Mouse (Mus musculus) erythroblast, embryonic 14.5 days (primary cell): ENCODE measurements around the gene Cntn1.

Experiments
- GATA1 ChIP-seq: IDR thresholded peaks from 2 replicates; pipeline ENCODE4 v1.6.1; 2012; ENCODE audit warnings: low read length, inconsistent platforms, mixed read lengths
- TAL1 ChIP-seq: IDR thresholded peaks from 3 replicates; pipeline ENCODE4 v1.6.1; 2012; ENCODE audit warnings: low read length, inconsistent platforms, mixed read lengths

DNA sequence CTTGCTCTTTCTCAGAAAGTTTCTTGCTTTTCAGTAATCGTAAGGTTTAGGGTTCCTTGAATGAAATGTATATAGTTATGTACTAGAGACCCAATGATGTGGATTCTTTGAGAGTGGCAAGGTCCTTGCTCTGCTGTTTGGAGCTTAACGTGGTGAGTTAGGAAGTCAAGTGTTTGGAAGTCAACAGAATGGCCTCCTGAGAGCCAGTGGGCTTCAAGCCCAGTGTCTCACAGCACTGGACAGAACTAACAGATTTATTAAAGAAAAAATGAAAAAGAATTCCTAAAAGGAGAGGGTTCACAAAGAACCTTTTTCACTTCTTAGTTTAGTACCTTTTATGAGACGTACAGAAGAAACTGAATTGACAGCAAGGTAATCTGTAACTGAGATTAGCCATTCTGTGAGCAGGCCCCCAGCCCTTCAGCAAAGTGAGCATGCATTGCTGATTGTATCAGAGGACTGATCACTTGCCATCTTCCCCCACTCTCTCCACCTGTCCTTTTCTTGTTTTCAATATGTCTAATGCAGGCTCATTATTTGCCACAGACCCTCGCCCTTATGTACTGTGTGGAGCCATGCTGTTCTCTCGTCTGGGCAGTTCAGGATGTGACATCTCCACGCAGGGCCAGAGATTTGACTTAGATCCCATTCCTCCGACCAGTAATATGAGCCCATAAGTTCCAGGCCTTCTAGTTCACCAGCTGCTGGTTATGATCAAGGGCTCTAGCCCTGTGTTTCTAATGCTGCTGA, 159.7 kb downstream of the Cntn1 start:
- TF ChIP-seq GATA1 = no peak
- no peak for TF ChIP-seq TAL1
